Mouse (Mus musculus): ENCODE measurements around the gene Rrp1b. TPM values are rescaled to one million over a fixed set of nuclear protein-coding genes. Genes with fewer than 3 reads are reported as not detected.
A peak's percentile ranks its signal among the peaks of the same experiment; 100 is the strongest.
"Not testable (repeated sequence)": the region's sequence is repeated elsewhere in the genome, so short reads cannot be mapped to it uniquely, and the experiment has no call there.

Rrp1b gene
- total RNA-seq, 2 experiments from 2014 or later: 6.9 to 8.2 TPM

DNA sequence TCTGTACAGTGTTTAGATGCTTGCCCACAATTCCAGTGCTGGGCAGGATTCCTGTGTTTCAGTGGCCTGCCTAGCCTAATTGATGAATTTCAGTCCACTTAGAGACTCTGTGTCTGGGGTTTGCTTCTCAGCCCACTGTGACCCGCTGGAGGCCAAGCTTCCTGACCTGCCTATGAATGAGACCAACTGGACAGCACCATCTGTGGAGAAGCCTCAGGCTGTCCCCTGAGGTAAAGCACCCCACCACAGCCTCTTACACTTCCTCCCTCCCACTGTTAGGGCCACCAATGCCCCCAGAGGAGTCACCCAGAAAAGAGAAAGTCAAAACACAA is 55.1 kb downstream of the Rrp1b start:
- no peak for DNase-seq

GRCm38 (mm10) chr17:32091364-32092240 is 55.7 kb downstream of the Rrp1b start:
- peak; percentile 72 for DNase-seq

- DNase-seq: no peak
Measured at GRCm38 (mm10) chr17:32092241-32092619, 56.3 kb downstream of the Rrp1b start.

GRCm38 (mm10) chr17:32092895-32093294 is 57.0 kb downstream of the Rrp1b start:
- DNase-seq: no peak

DNA sequence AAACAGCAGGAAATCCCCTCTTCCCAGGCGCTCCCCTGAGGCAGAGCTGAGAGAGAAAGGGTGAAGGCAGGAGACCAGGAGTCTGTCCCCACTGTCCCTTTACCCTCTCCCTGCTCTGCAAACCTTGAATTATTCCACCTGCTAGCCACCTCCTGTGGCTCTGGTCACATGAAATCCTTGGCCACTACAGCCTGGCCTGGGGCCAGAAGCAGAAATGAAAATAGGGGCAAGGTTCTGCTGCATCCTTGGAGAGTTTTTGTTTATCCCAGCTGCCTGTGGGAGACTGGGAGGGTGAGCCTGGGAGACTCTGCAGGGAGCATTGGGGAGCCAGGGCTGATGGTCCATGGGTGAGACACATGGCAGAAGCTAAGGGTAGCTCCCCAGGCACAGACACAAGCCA is 61.8 kb downstream of the Rrp1b start:
- no peak for DNase-seq

GRCm38 (mm10) chr17:32098905-32099304 is 63.0 kb downstream of the Rrp1b start:
- not testable (repeated sequence) for DNase-seq

DNA sequence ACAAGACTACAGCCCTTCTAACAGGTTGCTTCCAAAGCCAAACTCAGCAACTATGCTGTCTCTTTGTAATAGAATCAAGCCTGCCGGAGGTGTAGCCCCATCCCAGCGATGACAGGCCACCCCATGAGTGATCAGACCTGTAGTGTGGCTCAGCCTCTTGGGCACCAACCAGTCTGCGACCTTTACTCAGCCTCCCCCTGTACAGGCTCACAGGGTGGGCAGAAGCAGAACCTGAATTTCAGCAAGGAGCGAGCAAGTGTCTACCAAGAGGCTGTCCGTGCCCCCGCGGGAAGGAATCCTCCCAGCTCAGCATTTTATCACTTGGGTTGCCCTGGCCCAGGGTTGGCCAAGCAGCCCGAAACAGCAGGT is 63.7 kb downstream of the Rrp1b start:
- DNase-seq: no peak

DNA sequence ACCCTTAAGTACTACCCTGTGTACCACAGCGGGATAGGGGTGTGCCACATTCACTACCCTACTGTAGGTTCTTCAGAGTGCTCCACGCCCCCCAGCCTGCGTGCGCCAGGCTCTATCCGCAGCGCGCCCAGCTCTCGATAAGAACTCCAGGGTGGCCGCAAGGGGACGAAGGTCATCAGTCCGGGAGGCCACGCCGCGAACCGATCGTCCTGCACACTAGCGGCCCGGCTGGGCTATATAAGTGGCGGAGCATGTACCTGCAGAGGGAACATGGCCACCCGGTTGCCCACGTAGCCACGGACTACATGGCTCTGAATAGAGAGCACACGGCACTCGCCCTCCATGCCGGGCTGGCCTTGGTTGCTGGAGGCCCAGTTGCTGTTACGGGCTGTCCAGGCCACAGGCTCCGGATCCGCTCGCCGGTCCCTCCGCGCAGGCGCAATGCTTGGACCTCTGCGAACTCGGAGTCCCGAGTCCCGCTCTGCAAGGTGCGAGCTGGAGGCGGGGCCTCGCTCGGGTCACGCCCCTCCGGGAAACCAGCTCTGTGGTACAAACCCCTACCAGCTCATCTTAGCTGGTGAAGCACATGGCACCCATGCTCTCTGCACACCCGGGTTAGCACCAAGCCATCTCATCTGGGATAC is 64.2 kb downstream of the Rrp1b start:
- DNase-seq: peak; percentile 56

GRCm38 (mm10) chr17:32103054-32103453 is 67.2 kb downstream of the Rrp1b start:
- no peak for DNase-seq

- no peak for DNase-seq
Measured at GRCm38 (mm10) chr17:32106358-32106757, 70.5 kb downstream of the Rrp1b start.

DNA sequence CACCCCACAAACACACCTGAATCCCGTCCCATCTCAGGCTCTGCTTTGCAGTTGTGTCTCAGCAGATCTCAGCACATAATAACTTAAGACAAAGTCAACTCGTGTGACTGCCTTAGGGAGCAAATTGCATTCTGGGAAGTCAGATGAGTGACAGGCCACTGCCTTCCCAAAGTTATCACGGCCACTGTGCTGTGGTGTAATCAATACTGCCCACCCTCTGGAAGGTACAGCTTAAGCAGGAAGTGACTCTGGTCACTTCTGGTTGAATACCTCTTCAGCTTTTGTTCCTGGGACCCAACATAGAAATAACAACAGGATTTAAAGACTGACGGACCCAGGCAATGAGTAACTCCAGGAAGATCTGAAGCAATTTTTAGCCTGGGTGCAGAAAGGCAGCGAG is 72.0 kb downstream of the Rrp1b start:
- DNase-seq: no peak

DNA sequence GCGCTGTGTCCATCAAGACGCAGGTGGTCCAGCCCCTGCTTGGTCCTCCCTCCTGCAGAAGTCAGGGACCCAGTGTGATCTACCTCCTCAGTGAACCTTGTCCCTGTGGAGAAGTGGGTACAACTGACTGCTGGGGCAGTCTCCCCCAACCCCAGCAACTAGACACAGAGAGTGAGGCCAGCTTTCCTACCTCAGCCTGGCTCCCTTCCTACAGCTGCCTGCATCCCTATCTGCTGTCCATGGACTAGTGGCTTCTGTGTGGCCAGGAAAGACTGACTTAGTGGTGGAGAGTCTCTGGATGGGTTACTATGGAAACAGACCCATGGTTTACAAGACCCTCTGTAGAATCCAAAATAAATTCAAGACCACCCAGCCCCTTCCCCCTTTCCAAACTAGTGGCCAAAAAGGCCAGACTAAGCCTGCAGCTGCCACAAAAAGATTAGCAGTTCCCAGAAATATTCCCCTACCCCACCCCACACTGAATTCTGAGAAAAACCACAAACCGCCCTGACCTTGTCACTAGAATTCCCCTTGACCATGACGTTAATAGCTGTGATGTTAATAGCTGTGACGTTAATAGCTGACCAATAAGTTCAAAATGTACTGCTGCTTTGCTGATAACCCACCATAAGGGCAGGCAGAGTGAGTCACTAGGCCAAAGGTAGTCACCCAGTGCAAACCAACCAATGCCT is 72.6 kb downstream of the Rrp1b start:
- not testable (repeated sequence) for DNase-seq

DNA sequence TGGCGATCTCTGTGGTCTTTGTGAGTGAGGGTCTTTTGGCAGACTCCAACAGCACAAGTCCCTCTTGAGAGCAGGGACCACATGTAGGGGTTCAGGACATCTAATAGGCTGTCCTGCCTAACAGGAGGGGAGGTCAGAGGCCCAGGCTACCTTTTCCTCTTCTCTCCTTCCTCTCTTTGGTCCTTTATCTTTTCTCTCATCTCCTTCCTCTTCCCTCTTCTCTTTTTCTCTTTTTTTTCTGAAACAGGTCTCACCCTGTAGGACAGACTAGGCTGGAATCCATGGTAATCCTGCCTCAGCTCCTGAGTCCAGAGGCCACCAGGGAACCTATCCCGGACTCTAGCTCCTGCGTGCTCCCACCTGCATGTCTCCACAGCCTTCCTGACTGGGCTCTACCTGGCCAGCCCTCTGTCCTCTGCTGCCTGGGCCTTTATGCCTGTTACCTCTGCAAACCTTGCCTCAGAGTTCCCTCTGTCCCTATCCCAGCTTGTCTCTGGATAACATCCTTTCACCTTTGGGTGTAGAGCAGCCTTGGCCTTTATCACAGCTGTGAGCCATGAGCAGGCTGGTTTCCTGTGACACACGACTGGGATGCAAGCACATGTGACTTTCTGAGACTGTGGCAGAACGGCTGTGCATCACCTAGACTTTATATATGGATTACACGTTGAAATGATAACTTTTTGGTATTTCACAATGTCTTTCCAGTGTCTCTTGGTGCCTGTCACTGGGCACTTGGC is 73.5 kb downstream of the Rrp1b start:
- no peak for DNase-seq

GRCm38 (mm10) chr17:32110424-32110823 is 74.5 kb downstream of the Rrp1b start:
- no peak for DNase-seq

- no peak for DNase-seq
Measured at GRCm38 (mm10) chr17:32110980-32111780, 75.3 kb downstream of the Rrp1b start.

Other genes with a start within 250 kb of the Rrp1b start
- 10 to 100 TPM; 17.2 to 19.6 TPM for gene Sik1, start 180.3 kb upstream of the Rrp1b start, total RNA-seq (2021)
- under 1 TPM; 0.92 to 0.99 TPM for gene Hsf2bp, start 249 bp downstream of the Rrp1b start, total RNA-seq (2021)
- gene Notch3, start 130.8 kb downstream of the Rrp1b start, total RNA-seq (2021): 10 to 100 TPM; 12.6 to 13.4 TPM
- under 1 TPM; 0.40 to 0.46 TPM for gene Ephx3, start 153.4 kb downstream of the Rrp1b start, total RNA-seq (2021)
- 10 to 100 TPM; 36.6 to 37.5 TPM for gene Brd4, start 248.6 kb downstream of the Rrp1b start, total RNA-seq (2021)